Mouse (Mus musculus) cerebellum, adult 2 months (tissue): Measurements from ENCODE around the gene Cpox. TPM values are rescaled to one million over a fixed set of nuclear protein-coding genes. Genes with fewer than 3 reads are reported as not detected.

Experiments
- DNase-seq, 2 experiments: peaks; one replicate each; pipeline ENCODE4 v3.0.0; 2021
- H3K27ac ChIP-seq: fragments of 200-500 bp; 2 replicates; pipeline ENCODE4 v1.5.1; 2012; ENCODE audit warnings: low read length, control low read depth, inconsistent platforms; ENCODE audit not compliant: insufficient read depth
- H3K27me3 ChIP-seq: fragments of 200-500 bp; 2 replicates; pipeline ENCODE4 v1.6.1; 2012; ENCODE audit warnings: inconsistent platforms, mild to moderate bottlenecking, low read length, moderate library complexity; ENCODE audit not compliant: control insufficient read depth, insufficient read depth
- H3K4me1 ChIP-seq: fragments of 200-500 bp; 2 replicates; pipeline ENCODE4 v1.6.1; 2011; ENCODE audit warnings: low read length; ENCODE audit not compliant: control insufficient read depth, insufficient read depth
- H3K4me3 ChIP-seq: fragments of 200-500 bp; replicated peaks from 2 replicates; pipeline ENCODE3; 2011; ENCODE audit warnings: mild to moderate bottlenecking, low read depth, low read length, control low read depth; ENCODE audit not compliant: insufficient read depth
- CTCF ChIP-seq: fragments of 200-500 bp; IDR thresholded peaks from 2 replicates; pipeline ENCODE4 v1.5.1; 2011; ENCODE audit warnings: low read depth, mild to moderate bottlenecking, control low read depth, low read length, moderate library complexity, borderline replicate concordance; ENCODE audit not compliant: insufficient read depth
- POLR2A ChIP-seq: fragments of 200-500 bp; IDR thresholded peaks from 2 replicates; pipeline ENCODE4 v1.6.1; 2011; ENCODE audit warnings: low read length, control low read depth, borderline replicate concordance; ENCODE audit not compliant: insufficient read depth
- WGBS: fragments of 180-500 bp; shearing (Covaris S2); methylation state at CpG from one replicate; pipeline ENCODE4 v1.1.7; 2018; 5-methylcytosine and 5-hydroxymethylcytosine counted together
- polyA plus RNA-seq: library from polyadenylated mRNA; depleted of rRNA; stranded (reverse); fragments of >200 nt; gene quantifications from 2 replicates; pipeline ENCODE4 v1.2.3, GENCODE M21; 2012

Cpox gene
- polyA plus RNA-seq, 1 experiment = 44.4 TPM

DNA sequence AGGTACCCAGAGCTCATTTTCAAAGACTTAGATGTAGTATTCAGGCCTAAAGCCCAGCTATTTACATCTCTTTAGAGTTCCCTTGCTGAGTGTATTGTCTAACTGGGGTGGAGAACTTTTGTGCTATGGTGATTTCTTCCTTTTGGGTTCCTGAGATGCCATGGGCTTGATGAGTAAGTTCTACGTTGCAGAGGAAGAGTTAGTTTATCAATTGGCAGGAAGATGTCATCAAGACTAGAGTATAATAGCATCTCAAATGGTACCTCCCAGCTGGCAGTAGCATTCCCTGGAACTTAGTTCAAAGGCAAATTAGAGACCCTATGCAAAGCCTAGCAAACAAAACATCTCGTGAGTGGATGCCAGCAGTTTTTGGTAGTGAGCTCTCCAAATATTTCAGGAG is 34.2 kb upstream of the Cpox start:
- no peak for DNase-seq
- H3K27me3 ChIP-seq = no peaks in the 10 kb centered on the region
- H3K27ac ChIP-seq = no peak overlapping the region
- WGBS = 42% methylated on average over 2 of the region's 2 CpGs
- H3K4me3 ChIP-seq = no peak overlapping the region
- H3K4me1 ChIP-seq = no peaks in the 10 kb centered on the region
- TF ChIP-seq CTCF = no peak
- TF ChIP-seq POLR2A = no peak

DNA sequence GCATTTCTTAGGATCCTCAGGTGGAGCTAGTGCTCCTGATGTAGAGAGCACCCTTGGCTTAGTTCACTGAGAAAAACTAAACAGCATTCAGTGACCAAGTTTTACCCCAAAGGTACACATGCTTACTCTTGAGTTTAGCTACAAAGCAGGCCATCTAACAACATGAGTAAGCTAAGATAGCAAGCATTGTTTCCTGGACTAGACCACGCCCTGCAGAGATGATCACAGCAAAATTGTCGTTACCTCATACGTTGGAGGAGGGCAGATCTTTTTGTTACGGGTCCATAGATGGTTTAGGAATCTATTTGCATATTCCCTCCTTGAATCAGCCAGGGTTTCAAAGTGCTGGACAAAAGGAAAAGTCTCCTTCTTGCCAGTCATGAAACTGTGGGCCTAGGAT is 32.6 kb upstream of the Cpox start:
- no peak overlapping the region for H3K4me3 ChIP-seq
- H3K27ac ChIP-seq = no peak overlapping the region
- H3K4me1 ChIP-seq = no peaks in the 10 kb centered on the region
- WGBS = 75% methylated on average over 4 of the region's 4 CpGs
- H3K27me3 ChIP-seq = no peaks in the 10 kb centered on the region
- TF ChIP-seq POLR2A = no peak
- TF ChIP-seq CTCF = no peak
- no peak for DNase-seq

DNA sequence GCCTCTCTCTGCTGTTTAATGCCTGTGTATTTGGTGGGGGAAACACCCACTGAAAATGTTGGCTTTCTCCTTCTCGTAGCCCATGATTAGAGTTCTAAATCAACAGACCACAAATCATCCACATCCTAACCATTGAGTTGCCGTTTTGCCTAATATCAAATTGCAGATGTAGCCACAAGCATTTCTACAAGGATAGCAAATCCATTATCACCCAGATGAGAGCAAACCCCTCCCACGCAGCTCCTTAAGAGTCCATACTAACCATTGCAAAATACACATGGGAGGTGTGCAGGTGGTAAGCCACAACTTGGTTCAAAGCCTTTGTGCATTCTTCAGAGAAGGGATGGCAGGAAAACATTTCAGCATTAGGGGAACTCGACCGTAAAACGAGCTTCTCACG is 32.1 kb upstream of the Cpox start:
- Histone ChIP-seq H3K27ac (no peak overlapping the region), H3K27me3 (no peaks in the 10 kb centered on the region), H3K4me1 (no peaks in the 10 kb centered on the region), H3K4me3 (no peak overlapping the region)
- WGBS = 82% methylated on average over 7 of the region's 7 CpGs
- TF ChIP-seq CTCF (no peak), POLR2A (no peak)
- no peak for DNase-seq

DNA sequence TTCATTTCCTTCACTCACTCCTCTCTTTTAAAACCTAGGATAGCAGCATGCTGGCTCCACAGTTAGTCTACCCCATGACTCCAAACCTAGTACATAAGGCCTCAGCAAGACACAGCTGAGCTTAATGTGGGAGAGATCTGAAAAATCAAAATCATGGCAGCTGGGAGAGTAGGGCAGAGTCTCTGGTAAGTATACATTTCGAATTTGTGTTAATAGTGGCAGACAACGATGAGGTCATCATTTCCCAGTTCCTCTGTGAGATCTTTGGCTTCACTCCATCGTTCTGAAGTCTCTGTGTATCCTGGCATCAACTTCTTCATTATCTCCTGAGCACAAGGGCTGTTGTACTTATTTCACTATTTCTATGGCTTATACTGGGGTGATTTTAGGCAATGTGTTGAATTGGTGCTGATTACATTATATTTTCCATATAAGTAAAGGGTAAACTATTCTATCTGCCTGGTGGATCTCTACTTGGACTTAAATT is 31.4 kb upstream of the Cpox start, which contains the start of gene E330017A01Rik:
TSS of gene E330017A01Rik (minus strand) at position 51 of the 487 bp plus-strand sequence.
- DNase-seq = no peak
- Histone ChIP-seq H3K4me1 (no peaks in the 10 kb centered on the region), H3K27ac (no peak within 1 kb of the TSS), H3K27me3 (no peaks in the 10 kb centered on the region), H3K4me3 (no peak within 1 kb of the TSS)
- WGBS = 66% methylated on average over 3 of the region's 3 CpGs
- TF ChIP-seq POLR2A = no peak
- no peak for TF ChIP-seq CTCF

DNA sequence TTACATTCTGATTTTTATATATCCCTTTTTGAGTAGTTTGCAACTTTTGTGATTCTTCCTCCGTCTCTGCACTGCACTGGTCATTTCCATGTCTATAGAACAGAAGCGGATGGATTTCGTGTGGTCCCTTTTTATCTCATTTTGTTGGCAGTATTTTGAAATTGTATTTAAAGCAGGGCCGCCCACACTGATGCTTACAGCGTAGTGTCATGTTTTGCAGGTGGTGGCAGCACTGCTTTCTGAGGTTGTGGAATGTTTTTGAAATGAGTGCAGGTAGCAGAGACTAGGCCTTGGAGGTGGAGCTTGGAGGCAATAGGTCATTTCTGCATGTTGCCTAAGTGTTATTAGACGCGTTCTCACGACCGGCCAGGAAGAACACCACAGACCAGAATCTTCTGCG is 20.1 kb upstream of the Cpox start:
- no peak for DNase-seq
- no peaks in the 10 kb centered on the region for H3K27me3 ChIP-seq
- WGBS = 95% methylated on average over 10 of the region's 10 CpGs
- H3K4me3 ChIP-seq = no peak overlapping the region
- H3K27ac ChIP-seq = no peak overlapping the region
- TF ChIP-seq CTCF = no peak
- TF ChIP-seq POLR2A = no peak
- no peaks in the 10 kb centered on the region for H3K4me1 ChIP-seq

DNA sequence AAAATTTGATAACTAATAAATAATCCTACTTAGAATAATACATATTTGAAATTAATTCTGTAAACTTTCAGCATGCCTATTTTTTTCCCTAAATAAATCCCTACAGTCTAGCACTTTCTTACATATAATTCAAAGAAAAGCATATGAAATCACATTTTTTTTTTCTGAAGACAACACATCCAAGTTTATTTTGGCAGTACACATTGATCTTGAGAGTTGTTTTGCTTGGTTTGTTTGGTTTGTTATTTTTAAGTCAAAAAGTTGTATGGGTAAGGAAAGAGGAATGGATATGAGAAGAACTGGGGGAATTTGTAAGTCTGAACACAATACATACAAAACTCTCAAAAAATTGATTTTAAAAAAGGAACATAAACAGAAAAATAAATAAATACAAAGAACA is 14.3 kb upstream of the Cpox start:
- Histone ChIP-seq H3K27me3 (no peaks in the 10 kb centered on the region), H3K27ac (no peak overlapping the region), H3K4me3 (no peak overlapping the region), H3K4me1 (no peaks in the 10 kb centered on the region)
- no peak for TF ChIP-seq POLR2A
- TF ChIP-seq CTCF = no peak
- no peak for DNase-seq

DNA sequence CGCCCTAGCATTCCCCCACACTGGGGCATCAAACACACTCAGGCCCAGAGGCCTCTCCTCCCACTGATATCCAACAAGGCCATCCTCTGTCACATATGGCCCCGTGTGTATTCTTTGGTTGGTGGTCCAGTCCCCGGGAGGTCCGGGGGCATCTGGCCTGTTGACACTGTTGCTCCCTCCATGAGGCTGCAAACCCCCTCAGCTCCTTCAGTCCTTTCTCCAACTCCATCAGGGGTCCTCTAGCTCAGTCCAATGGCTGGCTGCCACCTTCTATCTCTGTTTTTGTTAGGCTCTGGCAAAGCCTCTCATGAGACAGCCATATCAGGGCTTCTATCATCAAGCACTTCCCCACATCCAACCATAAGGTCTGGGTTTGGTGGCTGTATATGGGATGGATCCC is 13.6 kb upstream of the Cpox start:
- H3K4me1 ChIP-seq = no peaks in the 10 kb centered on the region
- TF ChIP-seq CTCF = no peak
- TF ChIP-seq POLR2A = no peak
- WGBS = 68% methylated on average over 4 of the region's 4 CpGs
- H3K27me3 ChIP-seq = no peaks in the 10 kb centered on the region
- no peak for DNase-seq
- H3K27ac ChIP-seq = no peak overlapping the region
- H3K4me3 ChIP-seq = no peak overlapping the region

DNA sequence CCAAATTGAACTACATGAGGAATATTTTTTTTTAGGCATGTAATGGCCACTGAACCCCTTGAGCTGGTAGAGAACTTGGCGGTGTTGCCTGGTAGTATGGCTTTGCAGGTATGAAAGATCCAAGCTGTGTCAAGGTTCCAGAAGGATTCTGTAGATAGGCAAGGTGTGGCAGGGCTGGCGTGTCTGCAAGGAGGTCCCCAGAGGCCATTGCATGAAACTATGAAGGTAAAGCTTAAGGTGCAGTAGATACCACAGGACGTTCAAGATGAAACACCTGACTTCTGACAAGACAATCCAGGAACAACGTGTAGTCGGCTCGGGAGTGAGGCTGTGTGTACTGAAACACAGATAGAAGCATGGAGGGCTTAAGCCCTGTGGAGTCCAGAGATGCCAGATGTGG is 11.4 kb upstream of the Cpox start:
- Histone ChIP-seq H3K27ac (no peak overlapping the region), H3K4me1 (no peaks in the 10 kb centered on the region), H3K27me3 (no peaks in the 10 kb centered on the region), H3K4me3 (no peak overlapping the region)
- DNase-seq = no peak
- 88% methylated on average over 6 of the region's 6 CpGs for WGBS
- TF ChIP-seq POLR2A (no peak), CTCF (no peak)

DNA sequence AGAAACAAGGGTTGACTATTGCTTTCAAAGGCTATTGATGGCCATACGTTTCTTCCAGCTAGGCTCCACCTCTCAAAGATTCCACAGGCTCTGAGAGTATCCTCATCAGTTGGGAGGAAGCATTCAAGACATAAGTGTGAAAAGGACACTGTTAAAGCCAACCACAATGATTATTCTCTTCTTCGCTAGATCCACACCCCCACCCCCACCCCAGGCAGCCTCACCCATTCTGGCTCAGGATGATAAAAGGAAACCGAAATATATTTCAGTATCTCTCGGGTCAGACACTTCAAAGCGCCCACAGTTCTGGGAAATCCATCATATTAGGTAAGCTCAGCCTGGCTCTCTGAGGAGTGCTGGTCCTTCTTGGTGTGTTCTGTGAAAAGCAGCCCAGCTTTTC is 8.3 kb upstream of the Cpox start:
- Histone ChIP-seq H3K27me3 (no peaks in the 10 kb centered on the region), H3K4me1 (no peaks in the 10 kb centered on the region), H3K27ac (no peak overlapping the region), H3K4me3 (no peak overlapping the region)
- no peak for TF ChIP-seq CTCF
- 78% methylated on average over 5 of the region's 5 CpGs for WGBS
- no peak for DNase-seq
